Mouse (Mus musculus): ENCODE results near the gene Klk8.

Klk8 gene

DNA sequence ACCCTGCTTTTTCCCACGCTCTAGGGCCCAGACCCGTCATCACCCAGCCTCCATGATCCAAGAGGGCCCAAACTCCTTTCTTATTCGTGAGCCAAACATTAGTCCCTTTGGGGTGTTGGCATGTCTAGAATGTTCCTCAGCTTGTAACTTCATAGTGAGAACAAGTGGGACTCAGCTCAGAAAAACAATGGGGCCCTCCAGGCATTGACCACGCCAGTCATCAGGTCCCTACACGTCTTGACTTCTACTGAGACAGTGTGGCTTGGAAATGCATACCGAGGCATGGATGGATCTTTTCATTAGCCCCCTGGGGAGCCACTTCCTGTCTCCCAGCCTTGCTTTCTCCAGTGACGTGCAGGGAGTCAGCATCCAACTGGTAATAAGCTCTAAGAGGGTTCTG lies 2.5 kb downstream of the Klk8 start:
- Histone ChIP-seq H3K36me3 (ENCODE audit: insufficient read depth, low read length) (peaks cover 28% of the 10 kb centered on the region), H3K4me1 (replicated peaks; ENCODE audit: low read depth, low read length) (peaks cover 63% of the 10 kb centered on the region), H3K27me3 (ENCODE audit: insufficient read depth, low read length) (peaks cover 24% of the 10 kb centered on the region), H3K9me3 (ENCODE audit: low read length) (no peaks in the 10 kb centered on the region), H3K4me3 (replicated peaks; ENCODE audit: low read length) (no peak overlapping the region)
- TF ChIP-seq CTCF (conservative IDR thresholded peaks at IDR 0.05; ENCODE audit: low read length) (no peak), POU5F1 (IDR thresholded peaks at IDR 0.05; ENCODE audit: borderline replicate concordance, low read length) (no peak), NANOG (IDR thresholded peaks at IDR 0.05; ENCODE audit: borderline replicate concordance, low read length) (no peak)

DNA sequence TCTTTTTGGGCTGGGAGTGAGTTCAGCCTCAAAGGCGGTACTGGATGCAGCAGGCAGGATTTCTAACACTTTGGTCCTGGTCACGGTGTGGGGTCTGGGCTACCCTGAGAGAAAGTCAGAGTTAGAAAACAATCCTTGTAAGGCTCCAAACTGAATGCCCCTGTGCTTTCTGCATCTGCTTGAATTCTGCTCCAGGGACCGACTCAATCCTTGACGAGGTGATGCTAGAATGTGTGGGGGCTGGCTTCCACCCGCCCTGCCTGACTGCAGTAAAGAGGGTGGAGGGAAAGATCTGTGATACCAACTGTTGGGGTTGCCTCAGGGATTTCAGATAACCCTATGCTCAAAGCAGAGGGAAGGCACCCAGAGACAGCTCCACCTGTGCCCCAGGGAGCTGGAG lies 13.6 kb downstream of the Klk8 start, which contains the start of gene Klk7:
TSS of gene Klk7 (plus strand) at position 301 of the 400 bp plus-strand sequence.
- Histone ChIP-seq H3K4me3 (replicated peaks; ENCODE audit: low read length) (no peak within 1 kb of the TSS), H3K4me1 (replicated peaks; ENCODE audit: low read depth, low read length) (peaks cover 36% of the 10 kb centered on the region)
- TF ChIP-seq NANOG (IDR thresholded peaks at IDR 0.05; ENCODE audit: borderline replicate concordance, low read length) = no peak
- TF ChIP-seq CTCF (conservative IDR thresholded peaks at IDR 0.05; ENCODE audit: low read length) = no peak
- no peak for TF ChIP-seq POU5F1 (IDR thresholded peaks at IDR 0.05; ENCODE audit: borderline replicate concordance, low read length)

DNA sequence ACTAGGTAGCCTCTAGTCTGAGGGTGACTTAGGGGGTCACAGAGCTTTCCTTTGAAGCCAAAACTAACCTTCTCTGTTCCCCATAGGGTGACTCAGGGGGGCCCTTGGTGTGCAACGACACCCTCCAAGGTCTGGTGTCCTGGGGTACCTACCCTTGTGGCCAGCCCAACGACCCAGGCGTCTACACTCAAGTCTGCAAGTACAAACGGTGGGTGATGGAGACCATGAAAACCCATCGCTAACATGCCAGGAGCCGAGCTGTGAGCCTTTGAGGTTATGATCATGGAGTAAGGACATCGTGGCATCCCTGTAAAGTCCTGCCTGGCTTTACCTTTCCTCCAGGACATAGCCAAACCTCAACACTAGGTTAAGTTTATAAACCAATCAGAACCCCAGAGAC lies 17.8 kb downstream of the Klk8 start:
- no peak overlapping the region for H3K4me3 ChIP-seq (replicated peaks; ENCODE audit: low read length)
- TF ChIP-seq NANOG (IDR thresholded peaks at IDR 0.05; ENCODE audit: borderline replicate concordance, low read length) = no peak
- peaks cover 14% of the 10 kb centered on the region for H3K9me3 ChIP-seq (ENCODE audit: low read length)
- H3K27me3 ChIP-seq (ENCODE audit: insufficient read depth, low read length) = 0 out of 2 replicates have a peak, but pooled peaks cover 12% of the 10 kb centered on the region
- H3K4me1 ChIP-seq (replicated peaks; ENCODE audit: low read depth, low read length) = peaks cover 27% of the 10 kb centered on the region
- no peaks in the 10 kb centered on the region for H3K36me3 ChIP-seq (ENCODE audit: insufficient read depth, low read length)

More for the DNA sequence above, 13.6 kb downstream of the Klk8 start, which contains the start of gene Klk7:
- no peaks in the 10 kb centered on the region for H3K36me3 ChIP-seq (ENCODE audit: insufficient read depth, low read length)
- H3K27me3 ChIP-seq (ENCODE audit: insufficient read depth, low read length) = 0 out of 2 replicates have a peak, but pooled peaks cover 11% of the 10 kb centered on the region
- H3K9me3 ChIP-seq (ENCODE audit: low read length) = peaks cover 14% of the 10 kb centered on the region

DNA sequence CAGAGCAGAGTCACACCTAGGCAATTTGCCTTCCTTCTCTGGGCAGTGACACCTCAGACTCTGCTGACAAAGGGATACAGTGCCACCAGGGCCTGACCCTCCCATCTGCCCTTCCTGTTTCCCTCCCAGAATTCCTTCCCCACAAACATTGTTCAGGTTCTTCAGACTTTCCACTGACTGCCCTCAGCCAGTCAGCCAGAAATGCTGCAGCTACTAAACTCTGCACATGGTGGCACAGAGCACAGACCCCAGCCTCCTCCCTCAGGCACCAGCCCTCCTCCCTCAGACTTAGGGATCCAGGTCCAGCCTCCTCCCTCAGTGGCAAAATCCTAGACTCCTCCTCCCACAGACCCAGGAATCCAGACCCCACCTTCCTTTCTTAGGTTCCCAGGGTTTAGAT lies 19.4 kb downstream of the Klk8 start:
- Histone ChIP-seq H3K4me3 (replicated peaks; ENCODE audit: low read length) (no peak overlapping the region), H3K4me1 (replicated peaks; ENCODE audit: low read depth, low read length) (peaks cover 21% of the 10 kb centered on the region), H3K27me3 (ENCODE audit: insufficient read depth, low read length) (0 out of 2 replicates have a peak, but pooled peaks cover 17% of the 10 kb centered on the region), H3K9me3 (ENCODE audit: low read length) (peaks cover 14% of the 10 kb centered on the region), H3K36me3 (ENCODE audit: insufficient read depth, low read length) (no peaks in the 10 kb centered on the region)
- TF ChIP-seq POU5F1 (IDR thresholded peaks at IDR 0.05; ENCODE audit: borderline replicate concordance, low read length) (no peak), CTCF (conservative IDR thresholded peaks at IDR 0.05; ENCODE audit: low read length) (no peak), NANOG (IDR thresholded peaks at IDR 0.05; ENCODE audit: borderline replicate concordance, low read length) (no peak)

DNA sequence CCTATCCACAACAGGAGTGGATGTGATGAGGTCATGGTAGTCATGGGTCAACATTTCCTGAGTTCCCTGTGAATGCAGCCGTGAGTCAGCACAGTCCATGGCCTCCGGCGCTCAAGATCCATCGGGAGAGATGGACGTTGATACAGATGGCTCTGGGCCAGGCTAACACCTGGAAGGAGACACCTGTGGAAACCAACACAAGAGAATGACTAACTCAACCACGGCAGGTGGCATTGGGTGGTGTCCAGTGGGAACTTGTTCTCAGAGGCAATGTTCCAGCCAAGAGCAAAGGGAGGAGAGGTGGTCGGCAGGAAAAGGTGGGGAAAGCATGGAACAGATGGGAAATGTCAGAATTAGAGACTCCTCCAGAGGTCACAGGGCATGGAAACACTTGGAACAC lies 24.2 kb downstream of the Klk8 start:
- TF ChIP-seq POU5F1 (IDR thresholded peaks at IDR 0.05; ENCODE audit: borderline replicate concordance, low read length) (no peak), NANOG (IDR thresholded peaks at IDR 0.05; ENCODE audit: borderline replicate concordance, low read length) (no peak), CTCF (conservative IDR thresholded peaks at IDR 0.05; ENCODE audit: low read length) (no peak)
- Histone ChIP-seq H3K36me3 (ENCODE audit: insufficient read depth, low read length) (no peaks in the 10 kb centered on the region), H3K9me3 (ENCODE audit: low read length) (no peaks in the 10 kb centered on the region), H3K27me3 (ENCODE audit: insufficient read depth, low read length) (peaks cover 20% of the 10 kb centered on the region), H3K4me3 (replicated peaks; ENCODE audit: low read length) (no peak overlapping the region), H3K4me1 (replicated peaks; ENCODE audit: low read depth, low read length) (peaks cover 12% of the 10 kb centered on the region)

DNA sequence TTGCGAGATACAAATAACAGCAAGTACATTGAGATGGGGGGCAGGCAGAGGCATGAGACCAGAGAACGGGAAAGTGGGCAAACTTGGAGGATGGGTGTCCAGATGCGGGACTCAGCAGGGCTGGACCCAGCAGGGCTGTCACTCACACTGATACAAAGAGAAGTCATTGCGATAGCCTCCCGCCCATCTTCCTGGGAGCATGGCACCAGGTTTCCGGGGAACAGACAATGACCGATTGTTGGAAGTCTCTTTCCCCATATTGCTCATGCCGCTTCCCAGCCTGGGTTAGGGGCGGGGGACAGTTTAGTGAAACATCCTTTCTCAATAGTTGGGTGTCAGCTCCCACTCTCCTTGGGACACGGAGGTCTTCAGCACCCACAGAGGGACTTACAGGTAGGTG lies 26.8 kb downstream of the Klk8 start, which contains the start of gene Klk6:
TSS of gene Klk6 (plus strand) at position 301 of the 400 bp plus-strand sequence.
- Histone ChIP-seq H3K36me3 (ENCODE audit: insufficient read depth, low read length) (no peaks in the 10 kb centered on the region), H3K4me1 (replicated peaks; ENCODE audit: low read depth, low read length) (peaks cover 4% of the 10 kb centered on the region), H3K27me3 (ENCODE audit: insufficient read depth, low read length) (peaks cover 32% of the 10 kb centered on the region), H3K4me3 (replicated peaks; ENCODE audit: low read length) (no peak within 1 kb of the TSS), H3K9me3 (ENCODE audit: low read length) (no peaks in the 10 kb centered on the region)
- TF ChIP-seq NANOG (IDR thresholded peaks at IDR 0.05; ENCODE audit: borderline replicate concordance, low read length) (no peak), POU5F1 (IDR thresholded peaks at IDR 0.05; ENCODE audit: borderline replicate concordance, low read length) (no peak), CTCF (conservative IDR thresholded peaks at IDR 0.05; ENCODE audit: low read length) (no peak)

DNA sequence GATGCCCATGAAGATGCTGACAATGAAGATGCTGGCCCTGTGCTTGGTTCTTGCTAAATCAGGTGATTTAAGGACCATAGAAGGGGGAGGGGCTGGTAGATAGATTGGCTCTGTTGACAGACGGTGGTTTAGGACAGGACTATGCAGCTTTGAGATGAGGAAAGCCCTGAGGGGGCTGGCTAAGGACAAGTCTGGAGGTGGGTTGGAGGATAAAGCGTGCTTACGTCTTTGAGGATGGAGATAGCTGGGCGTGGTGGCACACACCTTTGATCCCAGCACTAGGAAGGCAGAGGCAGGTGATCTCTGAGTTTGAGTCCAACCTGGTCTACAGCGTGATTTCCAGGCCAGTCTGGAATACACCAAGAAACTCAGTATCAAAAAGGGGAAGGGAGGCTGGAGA lies 28.7 kb downstream of the Klk8 start:
- Histone ChIP-seq H3K4me1 (replicated peaks; ENCODE audit: low read depth, low read length) (peaks cover 4% of the 10 kb centered on the region), H3K9me3 (ENCODE audit: low read length) (no peaks in the 10 kb centered on the region), H3K27me3 (ENCODE audit: insufficient read depth, low read length) (peaks cover 38% of the 10 kb centered on the region), H3K36me3 (ENCODE audit: insufficient read depth, low read length) (no peaks in the 10 kb centered on the region), H3K4me3 (replicated peaks; ENCODE audit: low read length) (no peak overlapping the region)
- TF ChIP-seq CTCF (conservative IDR thresholded peaks at IDR 0.05; ENCODE audit: low read length) (no peak), POU5F1 (IDR thresholded peaks at IDR 0.05; ENCODE audit: borderline replicate concordance, low read length) (no peak)

DNA sequence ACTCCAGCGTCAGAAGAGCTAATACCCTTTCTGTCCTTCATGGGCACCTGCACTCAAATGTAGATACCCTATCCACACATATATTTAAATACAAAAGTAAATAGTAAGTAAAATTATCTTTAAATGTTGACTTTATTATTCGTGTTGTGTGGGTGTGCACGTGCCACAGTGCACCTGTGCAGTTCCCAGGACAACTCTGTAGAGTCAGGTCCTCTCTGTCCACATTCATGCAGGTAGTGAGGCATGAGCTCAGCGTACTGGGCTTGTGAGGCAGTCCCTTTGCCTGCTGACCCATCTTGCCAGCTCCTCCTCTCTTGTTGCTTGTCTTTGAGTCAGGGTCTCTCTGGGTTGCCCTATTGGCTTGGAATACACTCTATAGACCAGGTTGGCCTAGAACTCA lies 30.3 kb downstream of the Klk8 start:
- Histone ChIP-seq H3K4me1 (replicated peaks; ENCODE audit: low read depth, low read length) (peaks cover 7% of the 10 kb centered on the region), H3K36me3 (ENCODE audit: insufficient read depth, low read length) (no peaks in the 10 kb centered on the region), H3K9me3 (ENCODE audit: low read length) (no peaks in the 10 kb centered on the region), H3K4me3 (replicated peaks; ENCODE audit: low read length) (no peak overlapping the region), H3K27me3 (ENCODE audit: insufficient read depth, low read length) (peaks cover 43% of the 10 kb centered on the region)
- no peak for TF ChIP-seq NANOG (IDR thresholded peaks at IDR 0.05; ENCODE audit: borderline replicate concordance, low read length)
- TF ChIP-seq CTCF (conservative IDR thresholded peaks at IDR 0.05; ENCODE audit: low read length) = no peak

DNA sequence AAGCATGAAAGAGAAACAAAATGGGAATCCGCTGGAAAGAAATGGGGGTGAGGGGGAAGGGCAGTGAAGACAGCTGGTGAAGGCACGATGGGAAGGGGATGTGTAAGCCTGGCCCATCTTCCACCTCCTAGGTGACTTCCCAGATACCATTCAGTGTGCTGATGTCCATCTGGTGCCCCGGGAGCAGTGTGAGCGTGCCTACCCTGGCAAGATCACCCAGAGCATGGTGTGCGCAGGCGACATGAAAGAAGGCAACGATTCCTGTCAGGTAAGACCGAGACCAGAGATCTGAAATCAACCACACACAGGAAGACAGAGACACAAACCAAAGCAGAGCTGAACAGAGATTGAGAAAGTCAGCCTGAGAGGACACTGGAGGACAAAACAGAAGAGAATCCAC lies 31.6 kb downstream of the Klk8 start:
- no peak for TF ChIP-seq POU5F1 (IDR thresholded peaks at IDR 0.05; ENCODE audit: borderline replicate concordance, low read length)
- TF ChIP-seq NANOG (IDR thresholded peaks at IDR 0.05; ENCODE audit: borderline replicate concordance, low read length) = no peak
- TF ChIP-seq CTCF (conservative IDR thresholded peaks at IDR 0.05; ENCODE audit: low read length) = no peak
- no peak overlapping the region for H3K4me3 ChIP-seq (replicated peaks; ENCODE audit: low read length)
- H3K36me3 ChIP-seq (ENCODE audit: insufficient read depth, low read length) = no peaks in the 10 kb centered on the region
- H3K9me3 ChIP-seq (ENCODE audit: low read length) = no peaks in the 10 kb centered on the region
- peaks cover 10% of the 10 kb centered on the region for H3K4me1 ChIP-seq (replicated peaks; ENCODE audit: low read depth, low read length)
- H3K27me3 ChIP-seq (ENCODE audit: insufficient read depth, low read length) = peaks cover 33% of the 10 kb centered on the region

Data from E14TG2a.4 (cell line).